Mouse (Mus musculus): ENCODE results near the gene Wnt5b.

Wnt5b gene

DNA sequence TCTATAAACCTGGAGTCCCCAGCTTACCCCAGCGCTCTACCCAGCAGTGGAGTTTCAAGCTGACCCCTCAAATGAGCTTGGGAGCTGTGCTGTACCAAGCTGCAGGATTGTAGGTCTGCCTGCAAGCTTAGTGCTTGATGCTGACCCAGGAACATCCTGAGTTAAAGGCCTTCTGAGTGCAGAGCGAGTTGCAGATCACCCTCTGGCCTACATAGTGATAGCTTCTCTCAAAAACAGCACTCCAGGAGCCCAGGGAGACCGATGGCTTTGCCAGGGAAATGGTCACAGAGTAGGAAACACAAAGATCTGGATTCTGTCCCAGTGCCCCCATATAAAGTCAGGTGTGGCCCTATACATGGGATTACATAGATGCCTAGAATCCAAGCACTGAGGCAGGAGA, 132.6 kb downstream of the Wnt5b start:
- in situ Hi-C loops (cut with MboI; ENCODE audit: low pct_unique_long_range_greater_than_20kb in 1 of 2, low sequenced_read_pairs in 2 of 2, unreplicated experiment in 1 of 2): no loop called here

DNA sequence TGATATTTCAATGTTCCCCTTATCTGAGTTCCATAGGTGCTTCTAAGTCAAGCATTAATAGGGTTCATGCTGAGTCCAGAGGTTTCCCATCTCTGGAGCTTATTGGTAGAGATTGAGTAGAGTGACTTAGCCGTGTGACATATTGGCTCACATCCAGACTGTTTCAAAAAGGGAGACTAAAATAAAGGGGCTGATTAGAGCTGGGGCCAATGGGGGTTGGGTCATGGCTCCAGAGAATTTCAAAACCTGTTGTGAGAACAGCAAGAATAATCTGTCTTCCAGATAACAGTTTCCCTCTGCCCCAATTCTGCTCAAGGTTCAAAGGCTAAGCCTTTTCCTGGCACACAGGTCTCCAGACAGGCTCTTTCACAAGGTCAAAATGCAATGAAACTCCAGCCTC, 134.4 kb downstream of the Wnt5b start:
- in situ Hi-C loops (cut with MboI; ENCODE audit: low pct_unique_long_range_greater_than_20kb in 1 of 2, low sequenced_read_pairs in 2 of 2, unreplicated experiment in 1 of 2): no loop called here

DNA sequence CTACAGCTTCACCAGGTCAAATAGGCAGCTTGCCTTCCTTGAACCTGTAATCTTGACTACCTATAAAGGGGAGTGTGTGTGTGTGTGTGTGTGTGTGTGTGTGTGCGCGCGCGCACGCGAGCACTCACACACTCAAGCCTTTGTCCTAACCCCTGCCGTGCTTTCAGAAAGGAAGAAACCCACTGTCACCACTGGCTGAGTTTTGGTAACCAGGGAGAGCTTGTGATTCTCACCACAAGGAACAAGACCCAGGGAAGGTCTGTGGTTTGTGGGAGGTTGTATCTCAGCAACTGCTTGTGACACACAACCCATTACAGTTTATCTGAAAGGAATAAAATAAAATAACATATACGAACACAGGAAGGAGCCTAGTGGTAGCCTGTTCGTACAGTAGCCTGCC, 135.6 kb downstream of the Wnt5b start:
- in situ Hi-C loops (cut with MboI; ENCODE audit: low pct_unique_long_range_greater_than_20kb in 1 of 2, low sequenced_read_pairs in 2 of 2, unreplicated experiment in 1 of 2): no loop called here

DNA sequence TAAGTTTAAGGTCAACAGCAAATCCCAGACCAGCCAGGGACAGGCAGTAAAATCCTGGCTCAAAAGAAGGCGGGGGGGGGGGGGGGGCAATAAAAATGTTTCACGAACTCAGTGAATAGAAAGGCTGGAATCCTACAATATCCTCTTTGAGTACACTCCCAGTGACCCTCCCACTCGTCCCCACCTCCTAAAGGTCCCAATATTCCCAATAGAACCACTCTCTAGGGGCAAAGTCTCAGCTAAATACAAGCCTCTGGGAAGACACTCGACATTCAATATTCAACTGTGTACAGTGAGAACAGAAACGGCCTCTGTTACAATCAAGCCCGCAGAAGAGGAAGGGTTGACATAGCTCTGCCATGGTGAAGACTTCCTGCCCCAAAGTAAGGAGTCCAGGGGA, 136.3 kb downstream of the Wnt5b start:
- in situ Hi-C loops (cut with MboI; ENCODE audit: low pct_unique_long_range_greater_than_20kb in 1 of 2, low sequenced_read_pairs in 2 of 2, unreplicated experiment in 1 of 2): no loop called here

DNA sequence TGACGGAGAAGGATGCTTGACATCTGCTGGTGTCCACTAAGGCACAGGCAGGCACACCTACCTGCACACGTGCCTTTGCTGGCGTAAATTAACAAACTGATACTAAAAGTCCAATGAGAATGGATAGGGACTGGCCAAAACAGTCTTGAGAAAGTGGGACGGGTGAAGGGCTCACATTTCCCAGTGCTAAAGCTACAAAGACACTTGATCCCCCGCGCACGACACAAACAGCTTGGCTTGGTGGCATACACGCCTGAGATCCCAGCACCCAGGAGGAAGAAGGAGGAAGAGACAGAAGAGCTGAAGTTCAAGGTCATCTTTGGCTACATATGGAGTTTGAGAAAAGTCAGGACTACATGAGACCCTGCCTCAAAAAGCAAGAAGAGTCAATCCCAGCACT, 137.6 kb downstream of the Wnt5b start:
- in situ Hi-C loops (cut with MboI; ENCODE audit: low pct_unique_long_range_greater_than_20kb in 1 of 2, low sequenced_read_pairs in 2 of 2, unreplicated experiment in 1 of 2): no loop called here

DNA sequence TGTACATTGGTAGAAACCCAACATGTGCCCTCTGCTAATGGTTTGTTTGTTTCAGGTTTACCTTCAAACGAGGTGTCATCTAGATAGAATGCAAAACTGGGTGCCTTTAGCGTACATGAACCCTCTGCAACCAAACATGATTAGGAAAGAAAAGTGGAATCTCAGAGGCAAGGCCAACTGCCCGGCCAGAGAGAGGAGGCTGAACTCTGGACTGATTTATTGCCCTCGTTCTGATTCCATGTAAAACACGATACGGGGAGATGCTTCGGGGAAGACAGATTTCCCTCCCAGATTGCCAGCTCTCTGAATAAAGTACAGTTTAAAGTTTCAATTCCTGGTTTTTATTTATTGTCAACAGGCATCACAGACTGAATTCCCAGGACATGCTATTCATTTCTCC, 138.8 kb downstream of the Wnt5b start:
- in situ Hi-C loops (cut with MboI; ENCODE audit: low pct_unique_long_range_greater_than_20kb in 1 of 2, low sequenced_read_pairs in 2 of 2, unreplicated experiment in 1 of 2): no loop called here

DNA sequence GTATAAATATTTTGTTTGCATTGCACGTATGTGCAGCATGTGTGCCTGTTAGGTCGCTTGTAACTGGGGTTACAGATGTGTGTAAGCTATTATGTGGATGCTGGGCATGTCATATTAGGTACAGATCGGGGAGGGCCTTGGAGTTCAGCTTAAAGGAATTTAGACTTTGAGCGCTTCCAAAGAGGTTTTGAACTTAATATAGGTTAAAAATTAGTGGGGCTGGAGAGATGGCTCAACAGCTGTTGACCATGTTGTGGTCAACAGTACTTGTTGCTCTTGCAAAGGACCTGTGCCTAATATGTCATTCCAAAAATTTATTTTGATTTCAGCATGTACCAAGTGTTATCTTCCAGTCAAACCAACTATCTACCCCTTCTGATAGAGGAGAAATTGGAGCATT, 139.3 kb downstream of the Wnt5b start:
- in situ Hi-C loops (cut with MboI; ENCODE audit: low pct_unique_long_range_greater_than_20kb in 1 of 2, low sequenced_read_pairs in 2 of 2, unreplicated experiment in 1 of 2): no loop called here

DNA sequence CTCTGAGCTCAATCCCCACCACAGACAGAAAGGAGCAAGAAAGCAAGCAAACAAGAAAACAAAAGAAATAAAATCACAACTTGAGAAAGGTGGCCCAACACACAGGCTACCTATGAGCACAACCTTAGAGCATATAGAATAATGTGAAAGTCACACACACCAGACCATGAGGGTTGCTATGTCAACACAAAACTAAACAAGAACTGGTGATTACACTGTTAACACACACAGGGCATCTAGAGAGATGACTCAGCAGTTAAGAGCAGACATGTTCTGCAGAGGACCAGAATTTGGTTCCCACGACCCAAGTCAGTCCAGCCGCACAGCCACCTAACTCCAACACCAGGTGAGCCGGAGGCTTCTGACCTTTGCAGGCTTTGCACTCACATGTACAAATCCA, 141.2 kb downstream of the Wnt5b start:
- in situ Hi-C loops (cut with MboI; ENCODE audit: low pct_unique_long_range_greater_than_20kb in 1 of 2, low sequenced_read_pairs in 2 of 2, unreplicated experiment in 1 of 2): no loop called here

DNA sequence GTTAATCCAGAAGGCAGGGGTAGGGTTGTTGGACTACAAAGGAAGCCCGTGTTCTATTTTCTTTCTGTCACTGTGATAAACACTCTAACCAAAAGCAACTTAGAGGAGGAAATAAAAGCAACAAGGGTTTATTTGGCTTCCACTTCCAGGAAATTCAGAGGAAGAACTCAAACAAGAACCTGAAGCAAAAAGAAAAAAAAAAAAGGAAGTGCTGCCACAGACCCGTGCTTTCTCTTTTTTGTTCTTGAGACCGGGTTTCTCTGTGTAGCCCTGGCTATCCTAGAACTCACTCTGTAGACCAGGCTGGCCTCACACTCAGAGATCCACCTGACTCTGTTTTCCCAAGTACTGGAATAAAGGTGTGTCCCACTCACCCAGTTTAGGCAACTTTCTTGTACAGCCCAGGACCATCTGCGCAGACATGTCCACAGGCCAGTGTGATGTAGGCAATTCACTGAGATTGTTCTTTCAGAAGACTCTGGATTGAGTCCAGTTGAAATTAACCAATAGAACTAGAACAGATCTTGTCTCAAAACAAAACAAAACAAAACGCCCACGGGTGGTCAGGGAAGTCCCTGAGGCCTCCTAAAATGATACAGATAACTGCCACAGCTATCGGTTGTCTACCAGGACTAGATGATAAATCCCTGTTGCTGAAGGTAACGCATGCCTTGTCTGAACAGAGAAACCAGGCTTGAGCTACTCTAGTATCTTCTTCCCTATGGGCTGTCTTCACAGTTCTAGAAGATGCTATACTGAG, 142.4 kb downstream of the Wnt5b start:
- in situ Hi-C loops (cut with MboI; ENCODE audit: low pct_unique_long_range_greater_than_20kb in 1 of 2, low sequenced_read_pairs in 2 of 2, unreplicated experiment in 1 of 2): no loop called here

DNA sequence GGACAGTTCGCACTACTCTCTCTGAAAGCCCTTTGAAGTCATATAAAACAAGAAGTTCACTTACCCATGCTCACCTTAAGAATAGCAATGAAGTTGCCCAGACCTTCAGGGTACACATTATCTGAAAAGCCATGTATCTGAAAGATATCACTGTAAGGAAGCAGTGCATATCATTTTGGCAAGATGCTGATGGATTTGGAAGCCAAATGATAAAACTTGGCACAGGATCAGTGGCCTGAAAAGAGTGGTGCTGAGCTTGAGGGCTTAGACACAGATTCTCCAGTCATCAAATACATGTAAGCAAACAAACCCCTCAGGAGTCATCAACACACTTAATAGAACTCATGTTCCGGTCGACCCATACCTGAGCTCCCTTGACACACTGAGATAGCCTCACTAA, 143.5 kb downstream of the Wnt5b start:
- in situ Hi-C loops (cut with MboI; ENCODE audit: low pct_unique_long_range_greater_than_20kb in 1 of 2, low sequenced_read_pairs in 2 of 2, unreplicated experiment in 1 of 2): no loop called here

DNA sequence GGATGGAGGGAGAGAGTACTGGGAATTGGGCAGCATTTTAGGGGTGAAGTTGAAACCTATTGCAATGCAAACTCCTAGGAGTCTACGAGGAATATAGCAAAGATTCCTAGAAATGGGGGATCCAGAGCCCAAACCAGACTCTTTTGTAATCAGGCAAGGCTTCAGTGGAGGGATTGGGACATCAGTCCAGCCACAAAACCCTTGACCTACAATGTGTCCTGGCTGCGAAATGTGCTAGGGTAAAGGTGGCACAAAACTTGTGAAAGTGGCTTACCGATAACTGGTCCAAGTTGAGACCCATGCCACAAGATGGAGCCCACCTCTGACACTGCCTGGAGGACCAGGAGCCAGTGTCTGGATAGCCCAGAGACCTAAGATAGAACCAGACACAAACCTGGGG, 144.8 kb downstream of the Wnt5b start:
- in situ Hi-C loops (cut with MboI; ENCODE audit: low pct_unique_long_range_greater_than_20kb in 1 of 2, low sequenced_read_pairs in 2 of 2, unreplicated experiment in 1 of 2): no loop called here

DNA sequence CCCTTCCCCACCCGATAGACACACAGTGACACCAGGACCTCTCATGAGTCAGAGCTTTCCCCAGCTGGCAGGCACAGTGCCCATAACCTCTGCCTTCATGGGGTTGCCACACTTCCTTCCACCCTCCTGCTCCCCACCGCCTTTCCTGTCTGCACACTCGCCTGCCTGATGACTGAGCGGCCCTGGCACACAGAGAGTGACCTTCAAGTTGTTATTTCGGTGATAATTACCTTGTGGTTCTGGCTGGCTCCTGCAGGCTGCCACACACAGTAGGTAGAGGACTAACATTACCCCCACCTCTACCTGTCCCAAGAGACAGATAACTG, 147.9 kb downstream of the Wnt5b start:
- in situ Hi-C loops (cut with MboI; ENCODE audit: low pct_unique_long_range_greater_than_20kb in 1 of 2, low sequenced_read_pairs in 2 of 2, unreplicated experiment in 1 of 2): no loop called here

DNA sequence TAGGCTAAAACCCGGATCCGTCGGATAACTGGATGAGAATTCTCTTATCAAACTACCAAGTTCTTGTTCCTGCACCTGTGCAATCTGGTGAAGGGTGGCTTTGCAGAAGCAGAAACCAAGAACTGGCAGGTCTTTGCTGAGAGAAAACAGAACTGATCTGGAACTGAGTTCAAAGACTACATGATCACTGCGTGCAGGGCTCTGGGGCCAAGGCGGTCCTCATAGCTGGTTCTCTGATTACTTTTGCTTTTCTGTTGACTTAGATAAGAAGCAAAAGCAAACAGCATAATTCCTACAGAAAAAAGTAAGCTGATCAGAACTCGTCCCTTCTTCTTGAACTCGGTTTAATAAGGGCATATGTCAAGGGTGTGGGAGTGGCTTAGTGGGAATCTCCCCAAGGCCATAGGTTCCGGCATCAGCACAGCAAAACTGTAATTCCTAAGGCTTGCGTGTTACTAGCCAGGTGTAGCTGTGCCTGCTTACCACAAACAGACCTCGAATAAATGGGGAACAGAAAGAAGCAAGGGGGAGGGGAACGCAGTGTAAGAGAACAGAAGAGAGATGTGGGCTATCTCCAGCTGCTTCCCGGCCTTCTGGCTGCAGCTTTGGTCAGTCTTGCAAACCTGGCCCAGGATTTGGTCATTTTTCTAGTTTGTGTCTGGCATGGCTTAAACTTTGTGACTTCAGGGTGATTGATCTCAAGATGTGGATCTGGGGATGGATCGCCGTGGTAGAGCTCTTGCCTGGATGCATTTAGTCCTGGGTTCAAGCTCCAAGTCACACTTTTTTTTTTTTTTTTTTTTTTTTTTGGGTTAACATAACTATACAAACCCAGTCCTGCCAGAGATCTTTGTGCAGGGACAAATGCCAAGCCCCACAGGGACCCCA, 148.5 kb downstream of the Wnt5b start:
- in situ Hi-C loops (cut with MboI; ENCODE audit: low pct_unique_long_range_greater_than_20kb in 1 of 2, low sequenced_read_pairs in 2 of 2, unreplicated experiment in 1 of 2): no loop called here

DNA sequence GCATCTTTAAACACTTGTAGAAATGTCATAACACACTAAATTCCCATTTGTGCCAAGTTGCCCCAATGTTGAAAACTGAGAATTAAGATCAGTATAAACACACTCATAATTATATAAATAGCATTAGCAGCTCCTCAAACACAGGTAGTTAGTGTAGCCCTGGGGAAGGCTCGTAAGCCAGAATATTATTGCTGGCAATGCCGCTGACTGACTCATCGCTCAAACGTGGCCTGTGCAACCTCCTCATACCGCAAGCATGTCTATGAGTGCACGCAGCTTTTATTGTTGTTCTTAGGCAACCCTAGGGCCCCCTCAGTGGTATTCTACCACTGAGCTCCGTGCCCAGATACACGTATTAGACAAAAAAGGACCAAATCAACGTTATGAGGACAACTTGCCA, 151.3 kb downstream of the Wnt5b start:
- in situ Hi-C loops (cut with MboI; ENCODE audit: low pct_unique_long_range_greater_than_20kb in 1 of 2, low sequenced_read_pairs in 2 of 2, unreplicated experiment in 1 of 2): no loop called here

DNA sequence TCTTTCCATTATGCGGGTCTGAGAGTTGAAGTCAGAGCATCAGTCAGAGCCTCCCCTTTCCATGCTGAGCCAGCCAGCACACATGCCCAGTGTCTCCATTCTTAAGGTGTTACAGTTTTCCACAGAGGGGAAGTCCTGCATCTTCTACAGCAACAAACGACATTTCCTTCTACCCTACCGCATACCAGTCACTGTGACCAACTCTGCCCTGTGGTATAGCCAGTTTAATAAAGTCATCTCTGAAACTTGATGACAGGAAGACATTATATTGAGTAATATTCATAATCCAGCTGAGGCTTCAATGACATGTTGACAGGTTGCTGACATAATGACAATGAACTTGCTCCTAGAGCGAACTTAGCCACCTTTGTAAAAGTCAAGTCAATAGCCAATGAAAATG, 153.4 kb downstream of the Wnt5b start:
- in situ Hi-C loops (cut with MboI; ENCODE audit: low pct_unique_long_range_greater_than_20kb in 1 of 2, low sequenced_read_pairs in 2 of 2, unreplicated experiment in 1 of 2): no loop called here

DNA sequence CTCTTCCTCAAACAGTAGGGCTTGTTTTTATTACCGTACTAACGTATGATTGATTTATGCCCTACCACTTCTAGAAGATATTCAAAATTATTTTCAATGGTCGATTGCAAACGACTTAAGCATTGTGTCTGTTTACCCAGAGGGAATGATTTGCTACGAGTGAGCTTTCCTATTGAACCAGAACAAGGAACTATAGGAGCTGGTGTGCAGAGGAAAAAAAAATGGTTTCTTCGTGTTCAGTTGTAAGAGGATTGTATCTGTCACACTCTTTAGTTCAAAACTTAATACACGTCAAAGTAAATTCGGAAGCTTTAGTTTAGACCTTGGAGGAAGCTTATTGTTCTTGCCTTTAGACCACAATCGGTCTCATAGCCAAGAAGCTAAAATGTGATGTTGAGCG, 155.1 kb downstream of the Wnt5b start:
- in situ Hi-C loops (cut with MboI; ENCODE audit: low pct_unique_long_range_greater_than_20kb in 1 of 2, low sequenced_read_pairs in 2 of 2, unreplicated experiment in 1 of 2): no loop called here

DNA sequence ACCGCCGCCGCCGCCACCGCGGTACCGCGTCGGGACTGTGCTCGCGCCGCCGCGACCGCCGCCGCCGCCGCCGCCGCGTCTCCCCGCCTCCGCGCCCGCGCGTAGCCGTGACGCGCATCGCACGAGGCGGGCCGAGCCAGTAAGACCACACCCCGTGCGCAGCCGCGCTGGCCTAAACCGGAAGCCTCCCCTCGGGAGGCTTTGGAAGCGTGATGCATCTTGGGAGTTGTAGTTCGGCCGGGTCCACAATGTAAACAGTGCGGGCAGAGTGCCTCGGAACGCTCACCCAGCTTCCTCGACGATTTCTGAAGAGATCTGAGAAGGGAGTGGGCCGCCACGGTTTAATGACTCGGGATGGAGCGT, 155.5 kb downstream of the Wnt5b start:
- in situ Hi-C loops (cut with MboI; ENCODE audit: low pct_unique_long_range_greater_than_20kb in 1 of 2, low sequenced_read_pairs in 2 of 2, unreplicated experiment in 1 of 2): no loop called here

DNA sequence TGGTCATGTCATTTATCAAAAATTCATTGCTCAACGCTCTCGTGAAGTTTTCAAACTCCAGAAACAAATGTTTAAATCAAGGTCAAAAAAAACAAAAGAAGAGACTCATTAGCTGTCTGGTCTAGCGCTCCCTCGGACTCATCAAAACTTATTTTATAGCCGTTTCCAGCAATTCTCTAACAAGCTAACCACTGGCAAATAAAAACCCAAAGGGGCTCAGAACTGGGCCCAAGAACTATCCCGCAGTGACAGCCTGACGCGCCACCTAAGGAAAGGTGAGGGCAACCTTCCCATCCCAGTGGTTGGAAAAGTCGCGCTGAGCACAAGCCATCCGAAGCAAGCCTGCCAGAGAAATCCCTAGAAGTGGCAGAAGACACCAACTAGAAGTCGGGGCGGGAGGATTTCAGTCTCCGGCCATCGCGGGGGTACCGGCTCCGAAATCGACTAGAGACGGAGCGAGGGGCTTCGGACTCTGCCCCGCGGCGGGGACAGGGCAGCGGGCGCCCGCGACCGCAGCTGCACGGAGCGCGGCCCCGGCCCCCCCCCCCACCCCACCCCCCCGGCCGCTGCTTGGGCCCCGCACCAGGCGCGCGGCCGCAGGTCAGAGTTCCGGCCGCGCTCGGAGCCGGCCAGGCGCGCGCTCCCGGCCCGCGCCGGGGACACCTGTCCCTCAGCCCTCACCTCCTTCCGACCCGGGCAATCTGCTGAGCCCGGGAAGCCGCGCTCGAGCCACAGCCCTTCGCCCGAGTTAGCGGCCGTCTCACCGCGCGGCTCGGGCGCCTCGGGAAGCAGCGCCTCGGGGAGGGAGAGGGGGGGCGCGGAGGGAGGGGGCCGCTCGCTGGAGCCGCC, 156.1 kb downstream of the Wnt5b start:
- in situ Hi-C loops (cut with MboI; ENCODE audit: low pct_unique_long_range_greater_than_20kb in 1 of 2, low sequenced_read_pairs in 2 of 2, unreplicated experiment in 1 of 2): no loop called here

DNA sequence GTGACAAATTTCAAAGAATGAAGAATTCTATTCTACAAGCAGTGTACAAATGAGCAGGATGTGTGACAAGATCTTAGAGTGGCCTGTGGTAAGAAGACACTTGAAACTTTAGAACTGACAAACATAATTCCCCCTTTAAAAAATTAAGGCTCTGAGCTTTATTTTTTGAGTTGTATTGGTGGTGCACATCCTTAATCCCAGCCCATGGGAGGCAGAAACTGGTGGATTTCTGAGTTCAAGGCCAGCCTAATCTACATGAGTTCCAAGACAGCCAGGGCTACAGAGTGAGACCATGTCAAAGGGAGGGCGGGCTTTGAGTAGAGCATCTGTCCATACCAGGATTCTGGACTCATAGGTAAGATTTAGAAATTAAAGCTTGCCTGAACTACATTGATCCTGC, 157.3 kb downstream of the Wnt5b start:
- in situ Hi-C loops (cut with MboI; ENCODE audit: low pct_unique_long_range_greater_than_20kb in 1 of 2, low sequenced_read_pairs in 2 of 2, unreplicated experiment in 1 of 2): no loop called here
